Comparison of ENCODE assay signal across 12 mouse cellular contexts in genomic region chr4:82553658-82554057, GRCm38 (mm10).
"Had no signal": no experiment of that assay in that cellular context is flagged by ENCODE, and none has a peak within 500 bp of the region (broad histone marks: within the 10 kb centered on the region; RNA-seq: fewer than 3 reads in every experiment).

No protein-coding gene starts in this region.

- DNase-seq: lung, adult 18-20 months; lung, embryonic 14.5 days; lung, postnatal 10 days; lung, postnatal 4 days; midbrain, embryonic 14.5 days; right cerebral cortex, postnatal 14 days; thymus, adult 2 months; thymus, postnatal 36 days had no signal

- H3K4me3 ChIP-seq: midbrain, embryonic 10.5 days; midbrain, embryonic 12.5 days; neural tube, embryonic 12.5 days; stomach, embryonic 15.5 days had no signal

- H3K36me3 ChIP-seq: midbrain, embryonic 10.5 days; midbrain, embryonic 12.5 days; neural tube, embryonic 12.5 days; stomach, embryonic 15.5 days had no signal

- H3K27me3 ChIP-seq: midbrain, embryonic 12.5 days; neural tube, embryonic 12.5 days; stomach, embryonic 15.5 days had no signal

- H3K4me2 ChIP-seq: lung, embryonic 14.5 days; midbrain, embryonic 12.5 days; neural tube, embryonic 12.5 days; stomach, embryonic 15.5 days had no signal
